ENCODE assay signal across 12 mouse cellular contexts in genomic region chr3:129221380-129222260, GRCm38 (mm10). TPM values are rescaled to one million over a fixed set of nuclear protein-coding genes. Genes with fewer than 3 reads are reported as not detected.
DNase-seq lines count a peak whose midpoint lies in the region; ATAC-seq lines count a peak whose summit lies in the region.
"Had no signal": no experiment of that assay in that cellular context is flagged by ENCODE, and none has a peak within 500 bp of the region (broad histone marks: within the 10 kb centered on the region; RNA-seq: fewer than 3 reads in every experiment).

No protein-coding gene starts in this region.

- 0 out of 2 replicates have a peak, but pooled peaks cover 5% of the 10 kb centered on the region for H3K4me1 ChIP-seq in heart, embryonic 16.5 days (ENCODE audit: control insufficient read depth, insufficient read depth, low read length)
- peaks cover 11% of the 10 kb centered on the region for H3K4me1 ChIP-seq in neural tube, embryonic 15.5 days

- no peak for ATAC-seq in heart, embryonic 16.5 days (replicated peaks; ENCODE audit: extremely low read depth, insufficient read depth, low FRiP score)
- ATAC-seq in neural tube, embryonic 15.5 days (ENCODE audit: low FRiP score): no peak
- ATAC-seq in activated CD4-positive, CD25-positive, alpha-beta regulatory T cell, adult 4 months: no peak

- H3K27ac ChIP-seq in heart, embryonic 16.5 days (ENCODE audit: low read length): peak overlapping the region; percentile 39
- H3K27ac ChIP-seq in neural tube, embryonic 15.5 days (replicated peaks): no peak overlapping the region
- H3K27ac ChIP-seq: hindbrain, embryonic 14.5 days; midbrain, embryonic 12.5 days had no signal

- no peaks in the 10 kb centered on the region for H3K36me3 ChIP-seq in heart, embryonic 16.5 days (ENCODE audit: control insufficient read depth, insufficient read depth)
- H3K36me3 ChIP-seq in neural tube, embryonic 15.5 days: no peaks in the 10 kb centered on the region
- H3K36me3 ChIP-seq: midbrain, embryonic 12.5 days had no signal

- 13% methylated on average over 27 of the region's 27 CpGs for WGBS in heart, embryonic 16.5 days
- WGBS in neural tube, embryonic 15.5 days: 4% methylated on average over 27 of the region's 27 CpGs

- H3K27me3 ChIP-seq in heart, embryonic 16.5 days (ENCODE audit: control insufficient read depth, insufficient read depth, low read length): peaks cover 67% of the 10 kb centered on the region
- peaks cover 85% of the 10 kb centered on the region for H3K27me3 ChIP-seq in neural tube, embryonic 15.5 days (replicated peaks)

- H3K9ac ChIP-seq in heart, embryonic 16.5 days (ENCODE audit: low read length): no peak overlapping the region
- H3K9ac ChIP-seq in neural tube, embryonic 15.5 days (replicated peaks): no peak overlapping the region
- H3K9ac ChIP-seq: hindbrain, embryonic 14.5 days; midbrain, embryonic 12.5 days had no signal

- DNase-seq in heart, adult 8-10 months (ENCODE audit: low spot score): no peak
- DNase-seq in neural tube, embryonic 10.5 days (ENCODE audit: extremely low spot score, low spot score): peak; percentile 49
- peak; percentile 28 for DNase-seq in gonadal fat pad, adult 2 months (ENCODE audit: low read depth)
- DNase-seq in adrenal gland, postnatal 25 days: no peak
- DNase-seq: adrenal gland, postnatal 14 days; cerebellum, adult 11-12 months; layer of hippocampus, adult 9-11 months had no signal

- no peaks in the 10 kb centered on the region for H3K9me3 ChIP-seq in heart, embryonic 16.5 days (replicated peaks; ENCODE audit: control insufficient read depth, low read length)
- no peaks in the 10 kb centered on the region for H3K9me3 ChIP-seq in neural tube, embryonic 15.5 days (replicated peaks)
- H3K9me3 ChIP-seq: midbrain, embryonic 12.5 days had no signal

- H3K4me2 ChIP-seq in heart, embryonic 16.5 days (ENCODE audit: low read depth, low read length): peak overlapping the region; percentile 49
- H3K4me2 ChIP-seq in neural tube, embryonic 15.5 days: no peak overlapping the region
- H3K4me2 ChIP-seq: hindbrain, embryonic 14.5 days; midbrain, embryonic 12.5 days had no signal

- no peak overlapping the region for H3K4me3 ChIP-seq in heart, embryonic 16.5 days (ENCODE audit: low read length)
- no peak overlapping the region for H3K4me3 ChIP-seq in neural tube, embryonic 15.5 days (replicated peaks)
- H3K4me3 ChIP-seq: midbrain, embryonic 12.5 days had no signal

RNA-seq across cellular contexts. Expression of gene Pitx2, which starts 21.9 kb away (rescaled TPM):
- polyA plus RNA-seq in heart, embryonic 16.5 days (2015; fragmentation: Nextera tagmentation; extraction: Ambion mirVana): 16.3 and 26.9 TPM in 2 replicates
- total RNA-seq in heart, adult 8-10 months (2022): 1 to 10 TPM in 1 of 4 experiments, under 1 TPM in 3; 0.57 to 1.4 (median 0.69) TPM
- 5.1 and 5.2 TPM in 2 replicates for polyA plus RNA-seq in neural tube, embryonic 15.5 days (2015; fragmentation: Nextera tagmentation; extraction: Ambion mirVana)
- 0.28 and 1.5 TPM in 2 replicates for polyA plus RNA-seq in gonadal fat pad, adult 2 months (2012; rRNA removed)
- total RNA-seq in adrenal gland, postnatal 25 days (2021): 0.21 and 0.71 TPM in 2 replicates
- polyA plus RNA-seq in activated CD4-positive, CD25-positive, alpha-beta regulatory T cell, adult 4 months (2017; shearing (Covaris generic)): not detected
- total RNA-seq: adrenal gland, postnatal 14 days had no signal

Comparison
In these comparisons a context has a peak if more than half of its experiments do, and no peak if none do; other contexts are left out.
1. DNase-seq: peak in neural tube, embryonic 10.5 days (single experiment) and gonadal fat pad, adult 2 months (single experiment); none in heart, adult 8-10 months (single experiment) and adrenal gland, postnatal 25 days (single experiment).